Mouse (Mus musculus): Measurements from ENCODE around the gene Srsf10. TPM values are rescaled to one million over a fixed set of nuclear protein-coding genes. Genes with fewer than 3 reads are reported as not detected.

Srsf10 gene
- total RNA-seq, 1 experiment = 178 TPM

GRCm38 (mm10) chr4:135819826-135820526, 35.6 kb upstream of the Srsf10 start:
- Histone ChIP-seq H3K9me3 (ENCODE audit: control insufficient read depth, insufficient read depth, low read depth, low read length) (no peaks in the 10 kb centered on the region), H3K4me3 (ENCODE audit: insufficient read depth in 1 of 2, low read depth in 1 of 2, low read length in 2 of 2, poor library complexity in 1 of 2, severe bottlenecking in 1 of 2) (no peak overlapping the region), H3K27ac (ENCODE audit: insufficient read depth, low read depth, low read length, poor library complexity, severe bottlenecking) (no peak overlapping the region), H3K36me3 (ENCODE audit: control insufficient read depth, insufficient read depth, low read length, poor library complexity, severe bottlenecking) (no peaks in the 10 kb centered on the region), H3K4me1 (ENCODE audit: control insufficient read depth in 2 of 2, insufficient read depth in 2 of 2, low read length in 2 of 2, poor library complexity in 1 of 2) (no peaks in the 10 kb centered on the region), H3K9ac (ENCODE audit: insufficient read depth, low read depth, low read length, poor library complexity, severe bottlenecking) (no peak overlapping the region; the same call in 1 of the 2 replicates)
- in situ Hi-C loops (cut with MboI; ENCODE audit: low sequenced_read_pairs in 2 of 2, unreplicated experiment in 2 of 2) = no loop called here
- TF ChIP-seq ZNF384 (IDR thresholded peaks at IDR 0.05; ENCODE audit: low read depth, low read length) = 0 out of 2 replicates have a peak, but pooled peaks have one; percentile 38
- TF ChIP-seq ZC3H11A (IDR thresholded peaks at IDR 0.05; ENCODE audit: borderline replicate concordance, low read depth, low read length) = no peak
- TF ChIP-seq HCFC1 (IDR thresholded peaks at IDR 0.05; ENCODE audit: borderline replicate concordance, insufficient read depth, low read length) = no peak
- no peak for TF ChIP-seq CHD2 (IDR thresholded peaks at IDR 0.05; ENCODE audit: low read depth, low read length)
- DNase-seq (ENCODE audit: low read depth, low spot score) = no peak

- TF ChIP-seq CHD2 (IDR thresholded peaks at IDR 0.05; ENCODE audit: low read depth, low read length) (no peak), ZC3H11A (IDR thresholded peaks at IDR 0.05; ENCODE audit: borderline replicate concordance, low read depth, low read length) (no peak), ZNF384 (IDR thresholded peaks at IDR 0.05; ENCODE audit: low read depth, low read length) (no peak), HCFC1 (IDR thresholded peaks at IDR 0.05; ENCODE audit: borderline replicate concordance, insufficient read depth, low read length) (no peak), MAFK (IDR thresholded peaks at IDR 0.05; ENCODE audit: insufficient read depth, low read depth, low read length) (no peak)
- in situ Hi-C loops (cut with MboI; ENCODE audit: low sequenced_read_pairs in 2 of 2, unreplicated experiment in 2 of 2) = no loop called here
- no peaks in the 10 kb centered on the region for H3K4me1 ChIP-seq (ENCODE audit: control insufficient read depth in 2 of 2, insufficient read depth in 2 of 2, low read length in 2 of 2, poor library complexity in 1 of 2)
- H3K9me3 ChIP-seq (ENCODE audit: control insufficient read depth, insufficient read depth, low read depth, low read length) = no peaks in the 10 kb centered on the region
- H3K36me3 ChIP-seq (ENCODE audit: control insufficient read depth, insufficient read depth, low read length, poor library complexity, severe bottlenecking) = no peaks in the 10 kb centered on the region
- no peak for DNase-seq (ENCODE audit: low read depth, low spot score)
- no peak overlapping the region for H3K4me3 ChIP-seq (ENCODE audit: insufficient read depth in 1 of 2, low read depth in 1 of 2, low read length in 2 of 2, poor library complexity in 1 of 2, severe bottlenecking in 1 of 2)
- H3K27ac ChIP-seq (ENCODE audit: insufficient read depth, low read depth, low read length, poor library complexity, severe bottlenecking) = no peak overlapping the region
- H3K9ac ChIP-seq (ENCODE audit: insufficient read depth, low read depth, low read length, poor library complexity, severe bottlenecking) = no peak overlapping the region
Observed at GRCm38 (mm10) chr4:135821772-135822171, 33.8 kb upstream of the Srsf10 start.

- Histone ChIP-seq H3K9me3 (ENCODE audit: control insufficient read depth, insufficient read depth, low read depth, low read length) (no peaks in the 10 kb centered on the region), H3K27ac (ENCODE audit: insufficient read depth, low read depth, low read length, poor library complexity, severe bottlenecking) (no peak overlapping the region), H3K36me3 (ENCODE audit: control insufficient read depth, insufficient read depth, low read length, poor library complexity, severe bottlenecking) (no peaks in the 10 kb centered on the region), H3K4me3 (ENCODE audit: insufficient read depth in 1 of 2, low read depth in 1 of 2, low read length in 2 of 2, poor library complexity in 1 of 2, severe bottlenecking in 1 of 2) (no peak overlapping the region), H3K9ac (ENCODE audit: insufficient read depth, low read depth, low read length, poor library complexity, severe bottlenecking) (no peak overlapping the region), H3K4me1 (ENCODE audit: control insufficient read depth in 2 of 2, insufficient read depth in 2 of 2, low read length in 2 of 2, poor library complexity in 1 of 2) (no peaks in the 10 kb centered on the region)
- no peak for TF ChIP-seq ZNF384 (IDR thresholded peaks at IDR 0.05; ENCODE audit: low read depth, low read length)
- TF ChIP-seq ZC3H11A (IDR thresholded peaks at IDR 0.05; ENCODE audit: borderline replicate concordance, low read depth, low read length) = no peak
- TF ChIP-seq CHD2 (IDR thresholded peaks at IDR 0.05; ENCODE audit: low read depth, low read length) = no peak
- TF ChIP-seq HCFC1 (IDR thresholded peaks at IDR 0.05; ENCODE audit: borderline replicate concordance, insufficient read depth, low read length) = no peak
- no peak for TF ChIP-seq MAFK (IDR thresholded peaks at IDR 0.05; ENCODE audit: insufficient read depth, low read depth, low read length)
- peak; percentile 69 for DNase-seq (ENCODE audit: low read depth, low spot score)
- in situ Hi-C loops (cut with MboI; ENCODE audit: low sequenced_read_pairs in 2 of 2, unreplicated experiment in 2 of 2) = no loop called here
Observed at GRCm38 (mm10) chr4:135823298-135823697, 32.2 kb upstream of the Srsf10 start.

- no peaks in the 10 kb centered on the region for H3K9me3 ChIP-seq (ENCODE audit: control insufficient read depth, insufficient read depth, low read depth, low read length)
- no peak overlapping the region for H3K27ac ChIP-seq (ENCODE audit: insufficient read depth, low read depth, low read length, poor library complexity, severe bottlenecking)
- TF ChIP-seq ZC3H11A (IDR thresholded peaks at IDR 0.05; ENCODE audit: borderline replicate concordance, low read depth, low read length) (no peak), ZNF384 (IDR thresholded peaks at IDR 0.05; ENCODE audit: low read depth, low read length) (no peak), MAFK (IDR thresholded peaks at IDR 0.05; ENCODE audit: insufficient read depth, low read depth, low read length) (no peak), CHD2 (IDR thresholded peaks at IDR 0.05; ENCODE audit: low read depth, low read length) (no peak), HCFC1 (IDR thresholded peaks at IDR 0.05; ENCODE audit: borderline replicate concordance, insufficient read depth, low read length) (no peak)
- H3K36me3 ChIP-seq (ENCODE audit: control insufficient read depth, insufficient read depth, low read length, poor library complexity, severe bottlenecking) = no peaks in the 10 kb centered on the region
- H3K4me3 ChIP-seq (ENCODE audit: insufficient read depth in 1 of 2, low read depth in 1 of 2, low read length in 2 of 2, poor library complexity in 1 of 2, severe bottlenecking in 1 of 2) = no peak overlapping the region
- H3K9ac ChIP-seq (ENCODE audit: insufficient read depth, low read depth, low read length, poor library complexity, severe bottlenecking) = no peak overlapping the region
- in situ Hi-C loops (cut with MboI; ENCODE audit: low sequenced_read_pairs in 2 of 2, unreplicated experiment in 2 of 2) = no loop called here
- H3K4me1 ChIP-seq (ENCODE audit: control insufficient read depth in 2 of 2, insufficient read depth in 2 of 2, low read length in 2 of 2, poor library complexity in 1 of 2) = peaks cover 0 to 3% of the 10 kb centered on the region in 2 experiments; a peak in 1 of 4 replicates
- peak; percentile 66 for DNase-seq (ENCODE audit: low read depth, low spot score)
Observed at GRCm38 (mm10) chr4:135824254-135824653, 31.3 kb upstream of the Srsf10 start.

Data from ES-E14 (cell line).